Mouse (Mus musculus) MEL (cell line): ENCODE results near the gene Gm15155. TPM values are rescaled to one million over a fixed set of nuclear protein-coding genes. Genes with fewer than 3 reads are reported as not detected.

Experiments
- DNase-seq: peaks from one replicate; pipeline ENCODE4 v3.0.0; 2011; ENCODE audit warnings: low read depth, low spot score
- H3K27ac ChIP-seq: 2 replicates; pipeline ENCODE4 v1.5.1; 2012; ENCODE audit warnings: low read depth, mild to moderate bottlenecking, control low read depth, low read length, moderate library complexity; ENCODE audit not compliant: control insufficient read depth
- H3K27me3 ChIP-seq, 2 experiments: fragments of 150-350 bp in 1 of 2; sonication (generic) in 1 of 2; 2 replicates each; pipeline ENCODE4 v1.6.1; 2012; ENCODE audit warnings: low read length in 2 of 2, mild to moderate bottlenecking in 2 of 2, improper control_type of control experiment in 1 of 2, moderate library complexity in 1 of 2; ENCODE audit not compliant: insufficient read depth in 2 of 2, control insufficient read depth in 1 of 2
- H3K36me3 ChIP-seq, 2 experiments: 2 replicates each; pipeline ENCODE4 v1.6.1; 2012 to 2014; ENCODE audit warnings: low read length in 2 of 2, improper control_type of control experiment in 1 of 2, inconsistent platforms in 1 of 2, mild to moderate bottlenecking in 1 of 2; ENCODE audit not compliant: insufficient read depth in 2 of 2, control insufficient read depth in 1 of 2
- H3K4me1 ChIP-seq, 2 experiments: fragments of 150-350 bp in 1 of 2; sonication (generic) in 1 of 2; 2 replicates each; pipeline ENCODE4 v1.6.1; 2012; ENCODE audit warnings: low read length in 2 of 2, improper control_type of control experiment in 1 of 2, mild to moderate bottlenecking in 1 of 2; ENCODE audit not compliant: insufficient read depth in 2 of 2, control insufficient read depth in 1 of 2
- H3K4me3 ChIP-seq, 2 experiments: fragments of 150-350 bp in 1 of 2; sonication (generic) in 1 of 2; 2 replicates each; pipeline ENCODE4 v1.5.1; 2012; ENCODE audit warnings: low read depth in 2 of 2, low read length in 2 of 2, mild to moderate bottlenecking in 2 of 2, moderate library complexity in 2 of 2, control low read depth in 1 of 2, improper control_type of control experiment in 1 of 2; ENCODE audit not compliant: control insufficient read depth in 1 of 2, insufficient read depth in 1 of 2
- H3K79me2 ChIP-seq: 2 replicates; pipeline ENCODE4 v1.6.1; 2012; ENCODE audit warnings: mild to moderate bottlenecking, low read length, moderate library complexity; ENCODE audit not compliant: control insufficient read depth, poor library complexity, insufficient read depth
- H3K9ac ChIP-seq: 2 replicates; pipeline ENCODE4 v1.6.1; 2012; ENCODE audit warnings: low read depth, mild to moderate bottlenecking, control low read depth, low read length, moderate library complexity; ENCODE audit not compliant: control insufficient read depth, poor library complexity, severe bottlenecking
- H3K9me3 ChIP-seq: fragments of 150-350 bp; sonication (generic); replicated peaks from 2 replicates; pipeline ENCODE4 v1.6.1; 2012; ENCODE audit warnings: mild to moderate bottlenecking, low read length, improper control_type of control experiment, moderate library complexity; ENCODE audit not compliant: insufficient read depth
- CHD1 ChIP-seq: IDR thresholded peaks from 2 replicates; pipeline ENCODE4 v1.6.1; 2012; ENCODE audit warnings: low read depth, mild to moderate bottlenecking, inconsistent platforms, low read length, improper control_type of control experiment
- CHD2 ChIP-seq: IDR thresholded peaks from 2 replicates; pipeline ENCODE4 v1.6.1; 2011; ENCODE audit warnings: low read length, improper control_type of control experiment
- CTCF ChIP-seq, 3 experiments: IDR thresholded peaks in 2 of 3; conservative IDR thresholded peaks in 1 of 3; 2 replicates each; pipeline ENCODE4 v1.5.1; 2011 to 2012; ENCODE audit warnings: low read length in 3 of 3, low read depth in 2 of 3, mild to moderate bottlenecking in 2 of 3, improper control_type of control experiment in 1 of 3, inconsistent platforms in 1 of 3, mixed read lengths in 1 of 3, moderate library complexity in 1 of 3; ENCODE audit not compliant: control insufficient read depth in 1 of 3, insufficient read depth in 1 of 3, poor library complexity in 1 of 3, severe bottlenecking in 1 of 3
- ELF1 ChIP-seq: IDR thresholded peaks from 2 replicates; pipeline ENCODE4 v1.6.1; 2014; ENCODE audit warnings: low read depth, mild to moderate bottlenecking, inconsistent platforms, low read length, improper control_type of control experiment, moderate library complexity
- ETS1 ChIP-seq: IDR thresholded peaks from 2 replicates; pipeline ENCODE4 v1.6.1; 2012; ENCODE audit warnings: low read depth, mild to moderate bottlenecking, inconsistent platforms, low read length, improper control_type of control experiment, moderate library complexity
- GABPA ChIP-seq: IDR thresholded peaks from 2 replicates; pipeline ENCODE4 v1.6.1; 2012; ENCODE audit warnings: low read depth, mild to moderate bottlenecking, inconsistent platforms, low read length, improper control_type of control experiment, moderate library complexity
- GATA1 ChIP-seq: IDR thresholded peaks from 2 replicates; pipeline ENCODE4 v1.6.1; 2011; ENCODE audit warnings: low read depth, low read length, improper control_type of control experiment
- JUND ChIP-seq: IDR thresholded peaks from 2 replicates; pipeline ENCODE4 v1.6.1; 2011; ENCODE audit warnings: low read depth, mild to moderate bottlenecking, improper control_type of control experiment, low read length
- KAT2A ChIP-seq: conservative IDR thresholded peaks from 2 replicates; pipeline ENCODE4 v1.6.1; 2012; ENCODE audit warnings: low read depth, low read length, improper control_type of control experiment, inconsistent platforms
- MXI1 ChIP-seq: IDR thresholded peaks from 2 replicates; pipeline ENCODE4 v1.6.1; 2011; ENCODE audit warnings: mild to moderate bottlenecking, low read depth, low read length, improper control_type of control experiment
- MYB ChIP-seq: IDR thresholded peaks from 2 replicates; pipeline ENCODE4 v1.6.1; 2011; ENCODE audit warnings: mild to moderate bottlenecking, low read depth, low read length, improper control_type of control experiment
- MYC ChIP-seq: IDR thresholded peaks from 2 replicates; pipeline ENCODE4 v1.6.1; 2011; ENCODE audit warnings: low read depth, mild to moderate bottlenecking, low read length, improper control_type of control experiment, moderate library complexity
- NELFE ChIP-seq: IDR thresholded peaks from 2 replicates; pipeline ENCODE4 v1.6.1; 2011; ENCODE audit warnings: low read depth, low read length, improper control_type of control experiment
- NRF1 ChIP-seq: IDR thresholded peaks from 2 replicates; pipeline ENCODE4 v1.6.1; 2014; ENCODE audit warnings: low read depth, mild to moderate bottlenecking, inconsistent platforms, low read length, improper control_type of control experiment, moderate library complexity; ENCODE audit not compliant: poor library complexity, insufficient read depth, severe bottlenecking
- POLR2A ChIP-seq, 2 experiments: IDR thresholded peaks; 2 replicates each; pipeline ENCODE4 v1.6.1; 2011 to 2012; ENCODE audit warnings: low read length in 2 of 2, mild to moderate bottlenecking in 2 of 2, control low read depth in 1 of 2, improper control_type of control experiment in 1 of 2, low read depth in 1 of 2, moderate library complexity in 1 of 2; ENCODE audit not compliant: control insufficient read depth in 1 of 2, insufficient read depth in 1 of 2, poor library complexity in 1 of 2
- POLR2AphosphoS2 ChIP-seq: IDR thresholded peaks from 2 replicates; pipeline ENCODE4 v1.6.1; 2011; ENCODE audit warnings: low read length, improper control_type of control experiment
- RAD21 ChIP-seq: IDR thresholded peaks from 2 replicates; pipeline ENCODE4 v1.6.1; 2011; ENCODE audit warnings: mild to moderate bottlenecking, low read depth, low read length, improper control_type of control experiment
- RCOR1 ChIP-seq: IDR thresholded peaks from 2 replicates; pipeline ENCODE4 v1.6.1; 2012; ENCODE audit warnings: low read depth, mild to moderate bottlenecking, inconsistent platforms, low read length, improper control_type of control experiment
- SIN3A ChIP-seq: IDR thresholded peaks from 2 replicates; pipeline ENCODE4 v1.6.1; 2012; ENCODE audit warnings: low read length, improper control_type of control experiment, inconsistent platforms
- SMC3 ChIP-seq: IDR thresholded peaks from 2 replicates; pipeline ENCODE4 v1.6.1; 2011; ENCODE audit warnings: low read depth, low read length, improper control_type of control experiment
- UBTF ChIP-seq: IDR thresholded peaks from 2 replicates; pipeline ENCODE4 v1.6.1; 2012; ENCODE audit warnings: low read depth, mild to moderate bottlenecking, inconsistent platforms, low read length, improper control_type of control experiment, moderate library complexity, borderline replicate concordance; ENCODE audit not compliant: insufficient read depth
- USF1 ChIP-seq: IDR thresholded peaks from 2 replicates; pipeline ENCODE4 v1.6.1; 2014; ENCODE audit warnings: low read depth, mild to moderate bottlenecking, inconsistent platforms, low read length, improper control_type of control experiment, moderate library complexity
- USF2 ChIP-seq, 2 experiments: IDR thresholded peaks; 2 replicates each; pipeline ENCODE4 v1.6.1; 2011 to 2012; ENCODE audit warnings: improper control_type of control experiment in 2 of 2, low read length in 2 of 2, borderline replicate concordance in 1 of 2, inconsistent platforms in 1 of 2, low read depth in 1 of 2, mild to moderate bottlenecking in 1 of 2; ENCODE audit not compliant: insufficient read depth in 1 of 2
- ZC3H11A ChIP-seq: IDR thresholded peaks from 2 replicates; pipeline ENCODE4 v1.6.1; 2012; ENCODE audit warnings: low read depth, mild to moderate bottlenecking, inconsistent platforms, low read length, improper control_type of control experiment
- ZKSCAN1 ChIP-seq: IDR thresholded peaks from 2 replicates; pipeline ENCODE4 v1.6.1; 2012; ENCODE audit warnings: low read depth, mild to moderate bottlenecking, inconsistent platforms, low read length, improper control_type of control experiment, moderate library complexity
- ZNF384 ChIP-seq: IDR thresholded peaks from 2 replicates; pipeline ENCODE4 v1.6.1; 2012; ENCODE audit warnings: low read depth, mild to moderate bottlenecking, inconsistent platforms, low read length, improper control_type of control experiment
- polyA plus RNA-seq, 2 experiments: library from polyadenylated mRNA; stranded (reverse) in 1 of 2; unstranded in 1 of 2; fragments of >175 nt in 1 of 2; fragments of >200 nt in 1 of 2; gene quantifications; 2 replicates each; pipeline versions ENCODE4 v1.2.1 to v1.2.4; 2012; ENCODE audit warnings: low replicate concordance in 2 of 2, low read depth in 1 of 2; ENCODE audit not compliant: insufficient read length in 2 of 2, insufficient read depth in 1 of 2, missing spikeins in 1 of 2
- total RNA-seq: library from RNA; depleted of rRNA; stranded (reverse); fragments of 300-350 nt; gene quantifications from 2 replicates; pipeline ENCODE4 v1.2.3, GENCODE M21; 2012

Gm15155 gene
- total and polyA plus RNA-seq, 3 experiments = not detected

GRCm38 (mm10) chrX:155624895-155625294, 354 bp downstream of the Gm15155 start:
- DNase-seq = no peak
- no peak overlapping the region for H3K27ac ChIP-seq
- TF ChIP-seq ETS1 = no peak
- no peak for TF ChIP-seq CHD1
- no peak for TF ChIP-seq CHD2
- no peak for TF ChIP-seq MYB
- TF ChIP-seq CTCF (IDR thresholded peaks at IDR 0.05 in 2 of 3, conservative IDR thresholded peaks at IDR 0.05 in 1 of 3; ENCODE audit: control insufficient read depth in 1 of 3, insufficient read depth in 1 of 3, low read depth in 2 of 3, low read length in 3 of 3, poor library complexity in 1 of 3, severe bottlenecking in 1 of 3) = no peak
- TF ChIP-seq SIN3A = no peak
- no peak for TF ChIP-seq USF1
- TF ChIP-seq KAT2A = no peak
- TF ChIP-seq USF2 (IDR thresholded peaks at IDR 0.05; ENCODE audit: borderline replicate concordance in 1 of 2, insufficient read depth in 1 of 2, low read depth in 1 of 2, low read length in 2 of 2) = no peak
- no peak for TF ChIP-seq ZKSCAN1
- no peak for TF ChIP-seq ELF1
- TF ChIP-seq NRF1 = no peak
- no peak for TF ChIP-seq GATA1
- no peaks in the 10 kb centered on the region for H3K27me3 ChIP-seq
- H3K4me1 ChIP-seq = no peaks in the 10 kb centered on the region
- H3K36me3 ChIP-seq = no peaks in the 10 kb centered on the region
- no peaks in the 10 kb centered on the region for H3K9me3 ChIP-seq
- no peak overlapping the region for H3K9ac ChIP-seq
- no peak overlapping the region for H3K4me3 ChIP-seq
- no peaks in the 10 kb centered on the region for H3K79me2 ChIP-seq

- DNase-seq = no peak
- no peak overlapping the region for H3K4me3 ChIP-seq
- H3K4me1 ChIP-seq = no peaks in the 10 kb centered on the region
- H3K36me3 ChIP-seq = no peaks in the 10 kb centered on the region
- TF ChIP-seq POLR2A (IDR thresholded peaks at IDR 0.05; ENCODE audit: control insufficient read depth in 1 of 2, insufficient read depth in 1 of 2, low read depth in 1 of 2, low read length in 2 of 2, poor library complexity in 1 of 2) (no peak), SMC3 (no peak), MYC (no peak), JUND (no peak), ZNF384 (no peak), ZKSCAN1 (no peak), POLR2AphosphoS2 (no peak), USF1 (no peak), GABPA (no peak), KAT2A (no peak), SIN3A (no peak), RCOR1 (no peak), CHD1 (no peak), ZC3H11A (no peak), NELFE (no peak), GATA1 (no peak), MXI1 (no peak), UBTF (no peak), RAD21 (no peak)
- no peaks in the 10 kb centered on the region for H3K79me2 ChIP-seq
- H3K27me3 ChIP-seq = no peaks in the 10 kb centered on the region
- H3K9me3 ChIP-seq = no peaks in the 10 kb centered on the region
- no peak overlapping the region for H3K27ac ChIP-seq
- no peak overlapping the region for H3K9ac ChIP-seq
Measured at GRCm38 (mm10) chrX:155625671-155626196, 1.2 kb downstream of the Gm15155 start.
